Mouse (Mus musculus) forebrain, embryonic 16.5 days (tissue): ENCODE measurements around the gene Psrc1. TPM values are rescaled to one million over a fixed set of nuclear protein-coding genes. Genes with fewer than 3 reads are reported as not detected.

Experiments used
- ATAC-seq: fragments of 200-750 bp; cut with Nextera tagmentation; 2 replicates; pipeline ENCODE4 v1.8.0; 2017; ENCODE audit warnings: mild to moderate bottlenecking, moderate library complexity
- H3K27ac ChIP-seq: fragments of 300-500 bp; sonication (generic); 2 replicates; pipeline ENCODE4 v1.5.1; 2014; ENCODE audit warnings: low read length, control low read depth
- H3K27me3 ChIP-seq: fragments of 300-500 bp; sonication (generic); replicated peaks from 2 replicates; pipeline ENCODE4 v1.6.1; 2014; ENCODE audit warnings: low read length; ENCODE audit not compliant: control insufficient read depth, insufficient read depth
- H3K36me3 ChIP-seq: fragments of 300-500 bp; sonication (generic); 2 replicates; pipeline ENCODE4 v1.6.1; 2014; ENCODE audit not compliant: control insufficient read depth, insufficient read depth
- H3K4me1 ChIP-seq: fragments of 300-500 bp; sonication (generic); replicated peaks from 2 replicates; pipeline ENCODE4 v1.6.1; 2014; ENCODE audit warnings: low read length; ENCODE audit not compliant: control insufficient read depth, insufficient read depth
- H3K4me2 ChIP-seq: fragments of 300-500 bp; sonication (generic); 2 replicates; pipeline ENCODE4 v1.6.1; 2014; ENCODE audit warnings: mild to moderate bottlenecking, low read length, control low read depth
- H3K4me3 ChIP-seq: fragments of 300-500 bp; sonication (generic); replicated peaks from 2 replicates; pipeline ENCODE4 v1.5.1; 2014; ENCODE audit warnings: mild to moderate bottlenecking, low read length, control low read depth
- H3K9ac ChIP-seq: fragments of 300-500 bp; sonication (generic); replicated peaks from 2 replicates; pipeline ENCODE4 v1.6.1; 2014; ENCODE audit warnings: low read depth, low read length, control low read depth
- H3K9me3 ChIP-seq: fragments of 300-500 bp; sonication (generic); 2 replicates; pipeline ENCODE4 v1.6.1; 2016; ENCODE audit warnings: low read length; ENCODE audit not compliant: control insufficient read depth
- WGBS: fragments of 180-500 bp; shearing (Covaris S2); extraction: QIAGEN DNeasy Blood & Tissue Kit; methylation state at CpG from one replicate; pipeline ENCODE4 v1.1.7; 2014; 5-methylcytosine and 5-hydroxymethylcytosine counted together
- polyA plus RNA-seq: library from polyadenylated mRNA; unstranded; fragments of >200 nt; fragmentation: Nextera tagmentation; extraction: Ambion mirVana; gene quantifications from 2 replicates; pipeline ENCODE4 v1.2.1, GENCODE M21; 2015

The Psrc1 gene
- polyA plus RNA-seq, 1 experiment from 2014 or later: 29.2 TPM

- H3K27ac ChIP-seq: no peak overlapping the region
- H3K4me1 ChIP-seq: peaks cover 27% of the 10 kb centered on the region
- no peak overlapping the region for H3K4me3 ChIP-seq
- no peak overlapping the region for H3K9ac ChIP-seq
- no peaks in the 10 kb centered on the region for H3K27me3 ChIP-seq
- no peak overlapping the region for H3K4me2 ChIP-seq
- no peaks in the 10 kb centered on the region for H3K9me3 ChIP-seq
- no peak for ATAC-seq
- 13% methylated on average over 7 of the region's 7 CpGs for WGBS
- H3K36me3 ChIP-seq: peaks cover 13% of the 10 kb centered on the region
Observed at GRCm38 (mm10) chr3:108360894-108361293, 22.7 kb upstream of the Psrc1 start.

- Histone ChIP-seq H3K9ac (no peak overlapping the region), H3K4me1 (peaks cover 16% of the 10 kb centered on the region), H3K27ac (no peak overlapping the region), H3K9me3 (no peaks in the 10 kb centered on the region), H3K27me3 (no peaks in the 10 kb centered on the region), H3K36me3 (no peaks in the 10 kb centered on the region), H3K4me3 (no peak overlapping the region), H3K4me2 (no peak overlapping the region)
- ATAC-seq: peak; percentile 19; the same call in 1 of the 2 replicates
- WGBS: 68% methylated on average over 3 of the region's 3 CpGs
Observed at GRCm38 (mm10) chr3:108363626-108364025, 20.0 kb upstream of the Psrc1 start.

GRCm38 (mm10) chr3:108364270-108364995 is 19.2 kb upstream of the Psrc1 start, which contains the start of gene Mybphl:
Gene Mybphl (plus strand): TSS chr3:108364911.
- Histone ChIP-seq H3K4me3 (no peak within 1 kb of the TSS), H3K27ac (no peak within 1 kb of the TSS), H3K4me1 (peaks cover 9% of the 10 kb centered on the region), H3K4me2 (no peak within 1 kb of the TSS), H3K9me3 (no peaks in the 10 kb centered on the region), H3K27me3 (no peaks in the 10 kb centered on the region), H3K9ac (no peak within 1 kb of the TSS), H3K36me3 (no peaks in the 10 kb centered on the region)
- WGBS: 83% methylated on average over 9 of the region's 9 CpGs
- 0 out of 2 replicates have a peak, but pooled peaks have one; percentile 7 for ATAC-seq

GRCm38 (mm10) chr3:108367173-108367572 is 16.5 kb upstream of the Psrc1 start:
- WGBS: 47% methylated on average over 9 of the region's 9 CpGs
- H3K36me3 ChIP-seq: no peaks in the 10 kb centered on the region
- H3K4me2 ChIP-seq: no peak overlapping the region
- peak overlapping the region; percentile 16; the same call in 1 of the 2 replicates for H3K4me3 ChIP-seq
- no peaks in the 10 kb centered on the region for H3K27me3 ChIP-seq
- peaks cover 5% of the 10 kb centered on the region; the same call in 1 of the 2 replicates for H3K4me1 ChIP-seq
- H3K9ac ChIP-seq: no peak overlapping the region
- no peak overlapping the region for H3K27ac ChIP-seq
- H3K9me3 ChIP-seq: no peaks in the 10 kb centered on the region
- peak; percentile 29; the same call in 1 of the 2 replicates for ATAC-seq

GRCm38 (mm10) chr3:108367828-108368227 is 15.8 kb upstream of the Psrc1 start:
- Histone ChIP-seq H3K27ac (no peak overlapping the region), H3K36me3 (no peaks in the 10 kb centered on the region), H3K9ac (no peak overlapping the region), H3K9me3 (no peaks in the 10 kb centered on the region), H3K4me3 (no peak overlapping the region), H3K4me2 (no peak overlapping the region), H3K4me1 (peaks cover 5% of the 10 kb centered on the region; the same call in 1 of the 2 replicates), H3K27me3 (no peaks in the 10 kb centered on the region)
- WGBS: 80% methylated on average over 3 of the region's 3 CpGs
- ATAC-seq: no peak

GRCm38 (mm10) chr3:108368721-108369120 is 14.9 kb upstream of the Psrc1 start:
- Histone ChIP-seq H3K4me3 (no peak overlapping the region), H3K27ac (no peak overlapping the region), H3K9ac (no peak overlapping the region), H3K27me3 (no peaks in the 10 kb centered on the region), H3K4me1 (peaks cover 2% of the 10 kb centered on the region; the same call in 1 of the 2 replicates), H3K9me3 (no peaks in the 10 kb centered on the region), H3K36me3 (no peaks in the 10 kb centered on the region), H3K4me2 (no peak overlapping the region)
- WGBS: 79% methylated on average over 5 of the region's 5 CpGs
- ATAC-seq: no peak

- no peak for ATAC-seq
- Histone ChIP-seq H3K9me3 (no peaks in the 10 kb centered on the region), H3K36me3 (no peaks in the 10 kb centered on the region), H3K27me3 (no peaks in the 10 kb centered on the region), H3K27ac (no peak overlapping the region), H3K4me2 (no peak overlapping the region), H3K4me3 (no peak overlapping the region), H3K4me1 (no peaks in the 10 kb centered on the region), H3K9ac (no peak overlapping the region)
- WGBS: 50% methylated on average over 3 of the region's 3 CpGs
Observed at GRCm38 (mm10) chr3:108372274-108372673, 11.4 kb upstream of the Psrc1 start.

GRCm38 (mm10) chr3:108372691-108373090 is 10.9 kb upstream of the Psrc1 start:
- H3K4me1 ChIP-seq: no peaks in the 10 kb centered on the region
- no peak overlapping the region for H3K4me2 ChIP-seq
- no peak overlapping the region for H3K9ac ChIP-seq
- H3K27ac ChIP-seq: no peak overlapping the region
- H3K27me3 ChIP-seq: no peaks in the 10 kb centered on the region
- ATAC-seq: no peak
- H3K36me3 ChIP-seq: no peaks in the 10 kb centered on the region
- no peak overlapping the region for H3K4me3 ChIP-seq
- 88% methylated on average over 3 of the region's 3 CpGs for WGBS
- no peaks in the 10 kb centered on the region for H3K9me3 ChIP-seq

GRCm38 (mm10) chr3:108378875-108379663 is 4.6 kb upstream of the Psrc1 start:
- no peak for ATAC-seq
- Histone ChIP-seq H3K9ac (no peak overlapping the region), H3K27ac (no peak overlapping the region), H3K36me3 (no peaks in the 10 kb centered on the region), H3K4me2 (no peak overlapping the region), H3K4me3 (no peak overlapping the region), H3K9me3 (no peaks in the 10 kb centered on the region), H3K4me1 (peaks cover 19% of the 10 kb centered on the region), H3K27me3 (no peaks in the 10 kb centered on the region)
- 58% methylated on average over 7 of the region's 7 CpGs for WGBS
